Mouse (Mus musculus) lung, postnatal 0 days (tissue): Measurements from ENCODE around the gene Anxa6.

Experiments used
- CTCF ChIP-seq: IDR thresholded peaks from 2 replicates; pipeline ENCODE4 v1.5.1; 2016; ENCODE audit warnings: antibody characterized with exemption, mild to moderate bottlenecking
- EP300 ChIP-seq: IDR thresholded peaks from 2 replicates; pipeline ENCODE4 v1.6.1; 2016; ENCODE audit warnings: antibody characterized with exemption, mild to moderate bottlenecking, control low read depth

DNA sequence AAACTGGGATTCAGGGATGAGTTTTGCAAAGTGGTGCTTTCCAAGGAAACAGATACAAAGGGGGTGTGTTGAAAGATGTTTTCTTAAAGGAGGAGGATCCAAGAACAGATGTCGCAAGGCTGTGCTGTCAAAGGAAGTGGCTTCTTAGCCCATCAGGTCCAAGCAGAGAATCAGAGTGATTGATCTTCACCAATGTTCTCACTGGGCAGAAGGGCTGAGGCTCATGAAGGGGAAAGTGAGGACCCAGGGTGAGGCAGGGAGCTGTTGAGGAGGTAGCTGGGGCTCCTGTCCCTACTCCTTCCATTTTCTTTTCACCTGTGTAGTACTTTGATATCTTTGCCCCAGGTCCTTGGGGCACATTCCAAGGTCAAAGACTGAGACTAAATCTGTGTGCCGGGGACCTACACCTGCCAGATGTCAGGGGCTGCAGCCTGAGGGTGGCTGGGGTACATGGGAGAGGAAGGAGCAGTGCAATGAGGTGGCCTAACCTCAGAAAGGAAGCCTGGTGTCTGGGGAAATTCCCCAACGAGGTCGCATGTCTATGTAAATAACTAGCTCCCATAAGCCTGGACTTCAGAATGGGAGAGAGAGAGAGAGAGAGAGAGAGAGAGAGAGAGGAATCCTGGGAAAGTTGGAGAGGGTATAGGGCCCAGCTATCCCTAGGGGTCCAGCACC lies 61.1 kb downstream of the Anxa6 start:
- TF ChIP-seq CTCF = no peak
- TF ChIP-seq EP300 = no peak
